Mouse (Mus musculus): ENCODE data around the gene Gm10334. TPM values are rescaled to one million over a fixed set of nuclear protein-coding genes. Genes with fewer than 3 reads are reported as not detected.

The Gm10334 gene
- polyA plus RNA-seq (2012; rRNA removed), result 2.6 TPM in 1 of 2 replicates, not detected in the other

GRCm38 (mm10) chr6:41446045-41446444 is at the start of gene Gm10334:
Gm10334 (minus strand) TSS chr6:41446145.

GRCm38 (mm10) chr6:41458632-41459031 is 12.7 kb upstream of the Gm10334 start, which contains the start of gene Prss1:
Prss1 (plus strand) TSS chr6:41458932.

Other genes with a start within 250 kb of the Gm10334 start
- gene Try4, start 143.9 kb downstream of the Gm10334 start, polyA plus RNA-seq (2012; rRNA removed), result 2.8 and 3,866 TPM in 2 replicates
- 1.2 and 1,347 TPM in 2 replicates for gene Try5, start 129.3 kb downstream of the Gm10334 start, polyA plus RNA-seq (2012; rRNA removed)
- 37.0 TPM in 1 of 2 replicates, not detected in the other for gene Try10, start 92.0 kb downstream of the Gm10334 start, polyA plus RNA-seq (2012; rRNA removed)
- gene Prss3, start 68.5 kb downstream of the Gm10334 start, polyA plus RNA-seq (2012; rRNA removed), result 0.20 and 54.1 TPM in 2 replicates
- 11.8 TPM in 1 of 2 replicates, not detected in the other for gene Gm5771, start 53.8 kb downstream of the Gm10334 start, polyA plus RNA-seq (2012; rRNA removed)
- 5.1 TPM in 1 of 2 replicates, not detected in the other for gene Prss1, start 12.8 kb upstream of the Gm10334 start, polyA plus RNA-seq (2012; rRNA removed)
- 3.8 and 4,472 TPM in 2 replicates for gene Prss2, start 75.6 kb upstream of the Gm10334 start, polyA plus RNA-seq (2012; rRNA removed)
- 6.7 and 8.6 TPM in 2 replicates for gene Ephb6, start 159.3 kb upstream of the Gm10334 start, polyA plus RNA-seq (2012; rRNA removed)
- 5.9 and 9.0 TPM in 2 replicates for gene Trpv6, start 190.3 kb upstream of the Gm10334 start, polyA plus RNA-seq (2012; rRNA removed)
- not detected in 2 replicates for gene Trpv5, start 234.6 kb upstream of the Gm10334 start, polyA plus RNA-seq (2012; rRNA removed)
- not detected in 2 replicates for gene Llcfc1, start 238.3 kb upstream of the Gm10334 start, polyA plus RNA-seq (2012; rRNA removed)

Data from colon, adult 2 months (tissue).